Mouse (Mus musculus) intestine, embryonic 16.5 days (tissue): ENCODE measurements at regions not wholly inside any gene's neighbourhood (a gene's known extent, or its start where the extent isn't known, plus 50 kb on each side); places are given as distances from the start of the nearest gene placed in this dataset.

Source experiments
- ATAC-seq: fragments of 200-750 bp; cut with Nextera tagmentation; 2 replicates; pipeline ENCODE4 v1.8.0; 2017; ENCODE audit warnings: moderate TSS enrichment, moderate library complexity
- H3K27ac ChIP-seq: fragments of 300-500 bp; sonication (generic); 2 replicates; pipeline ENCODE4 v1.5.1; 2014; ENCODE audit warnings: mild to moderate bottlenecking, low read length
- H3K27me3 ChIP-seq: fragments of 300-500 bp; sonication (generic); replicated peaks from 2 replicates; pipeline ENCODE4 v1.6.1; 2014; ENCODE audit warnings: low read length, control low read depth, mixed read lengths; ENCODE audit not compliant: control insufficient read depth, insufficient read depth
- H3K36me3 ChIP-seq: fragments of 300-500 bp; sonication (generic); 2 replicates; pipeline ENCODE4 v1.6.1; 2014; ENCODE audit warnings: low read length, control low read depth; ENCODE audit not compliant: control insufficient read depth, insufficient read depth
- H3K4me1 ChIP-seq: fragments of 300-500 bp; sonication (generic); 2 replicates; pipeline ENCODE4 v1.6.1; 2014; ENCODE audit warnings: low read length, control low read depth, mixed read lengths; ENCODE audit not compliant: control insufficient read depth, insufficient read depth
- H3K4me2 ChIP-seq: fragments of 300-500 bp; sonication (generic); 2 replicates; pipeline ENCODE4 v1.6.1; 2014; ENCODE audit warnings: low read depth, low read length, control low read depth
- H3K4me3 ChIP-seq: fragments of 300-500 bp; sonication (generic); 2 replicates; pipeline ENCODE4 v1.5.1; 2014; ENCODE audit warnings: mild to moderate bottlenecking, low read length
- H3K9ac ChIP-seq: fragments of 300-500 bp; sonication (generic); 2 replicates; pipeline ENCODE4 v1.6.1; 2014; ENCODE audit warnings: low read depth, low read length
- H3K9me3 ChIP-seq: fragments of 300-500 bp; sonication (generic); 2 replicates; pipeline ENCODE4 v1.6.1; 2016; ENCODE audit warnings: low read length, control low read depth; ENCODE audit not compliant: control insufficient read depth
- WGBS: fragments of 180-500 bp; shearing (Covaris S2); extraction: QIAGEN DNeasy Blood & Tissue Kit; methylation state at CpG from one replicate; pipeline ENCODE4 v1.1.7; 2014; 5-methylcytosine and 5-hydroxymethylcytosine counted together

DNA sequence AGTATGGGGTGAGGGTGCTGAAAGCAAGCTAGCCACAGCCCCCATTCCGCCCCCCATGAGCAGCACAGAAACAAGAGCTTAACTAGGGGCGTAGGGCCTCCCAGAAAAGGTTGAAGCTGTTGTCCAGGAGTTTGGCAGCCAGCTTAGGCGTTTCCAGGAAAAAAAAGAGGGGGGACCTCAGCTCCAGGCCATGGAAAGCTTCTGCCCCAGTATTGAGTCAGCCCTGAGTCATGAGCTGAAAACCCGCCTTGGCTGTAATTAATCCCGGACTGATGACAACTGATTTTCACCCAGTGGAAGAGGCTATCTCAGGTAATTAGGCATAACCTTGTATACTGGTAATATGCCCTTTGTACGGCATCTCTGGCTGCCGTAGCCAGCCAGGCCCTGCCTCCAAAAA is 251.3 kb downstream of the Bcl11b start:
- 62% methylated on average over 7 of the region's 7 CpGs for WGBS
- H3K27me3 ChIP-seq: no peaks in the 10 kb centered on the region
- no peak overlapping the region for H3K9ac ChIP-seq
- H3K9me3 ChIP-seq: no peaks in the 10 kb centered on the region
- H3K36me3 ChIP-seq: no peaks in the 10 kb centered on the region
- peaks cover 45% of the 10 kb centered on the region for H3K4me1 ChIP-seq
- ATAC-seq: peak; percentile 26; the same call in 1 of the 2 replicates
- H3K4me2 ChIP-seq: 0 out of 2 replicates have a peak overlapping the region, but pooled peaks have one; percentile 30
- H3K4me3 ChIP-seq: no peak overlapping the region
- peak overlapping the region; percentile 59 for H3K27ac ChIP-seq

DNA sequence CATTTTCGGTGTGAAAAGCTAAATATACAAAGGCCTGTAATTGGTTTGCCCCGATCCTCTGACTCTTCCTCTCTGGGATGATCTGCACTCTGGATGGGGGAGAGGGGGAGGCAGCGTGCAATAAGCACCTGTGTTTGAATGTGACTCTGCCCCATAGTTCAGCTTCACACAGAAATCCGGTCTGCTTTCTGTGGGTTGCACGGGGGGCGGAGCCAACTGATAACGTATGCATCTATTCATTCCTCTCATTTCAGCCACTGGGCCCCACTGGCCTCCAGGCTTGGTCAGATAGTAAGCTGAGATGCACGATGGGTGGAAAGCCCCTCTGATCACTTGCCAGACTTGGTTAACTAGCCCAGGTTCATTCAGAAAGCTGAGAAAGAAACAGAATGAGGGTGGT is 250.8 kb downstream of the Bcl11b start:
- Histone ChIP-seq H3K9me3 (no peaks in the 10 kb centered on the region), H3K4me2 (peak overlapping the region; percentile 30; the same call in 1 of the 2 replicates), H3K4me3 (no peak overlapping the region), H3K9ac (peak overlapping the region; percentile 11; the same call in 1 of the 2 replicates), H3K36me3 (no peaks in the 10 kb centered on the region), H3K27ac (peak overlapping the region; percentile 59), H3K27me3 (no peaks in the 10 kb centered on the region), H3K4me1 (peaks cover 45% of the 10 kb centered on the region)
- WGBS: 28% methylated on average over 8 of the region's 8 CpGs
- ATAC-seq: peak; percentile 55

DNA sequence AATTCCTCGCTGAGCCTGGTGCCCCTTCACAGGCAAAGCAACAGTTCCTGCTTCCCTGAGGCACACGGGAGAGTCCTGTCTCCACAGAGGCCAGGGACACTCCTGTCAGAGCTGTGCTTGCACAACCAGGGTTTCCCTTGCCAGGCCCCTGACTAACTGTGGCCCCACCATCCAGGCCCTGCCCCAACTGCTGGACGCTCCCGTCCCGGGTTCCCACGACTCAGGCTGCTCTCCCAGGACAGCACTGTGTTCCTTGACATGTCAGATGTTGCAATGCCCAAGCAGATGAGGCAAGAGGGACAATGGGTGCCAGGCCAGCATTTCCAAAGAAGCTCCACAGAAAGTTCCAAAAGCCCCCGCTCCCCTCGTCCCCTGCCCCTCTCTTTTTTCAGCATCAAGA is 250.4 kb downstream of the Bcl11b start:
- no peaks in the 10 kb centered on the region for H3K9me3 ChIP-seq
- peak overlapping the region; percentile 59 for H3K27ac ChIP-seq
- no peaks in the 10 kb centered on the region for H3K27me3 ChIP-seq
- peak; percentile 76 for ATAC-seq
- H3K4me3 ChIP-seq: no peak overlapping the region
- WGBS: 55% methylated on average over 8 of the region's 8 CpGs
- H3K36me3 ChIP-seq: no peaks in the 10 kb centered on the region
- peak overlapping the region; percentile 30; the same call in 1 of the 2 replicates for H3K4me2 ChIP-seq
- peaks cover 48% of the 10 kb centered on the region for H3K4me1 ChIP-seq
- H3K9ac ChIP-seq: peak overlapping the region; percentile 11; the same call in 1 of the 2 replicates

DNA sequence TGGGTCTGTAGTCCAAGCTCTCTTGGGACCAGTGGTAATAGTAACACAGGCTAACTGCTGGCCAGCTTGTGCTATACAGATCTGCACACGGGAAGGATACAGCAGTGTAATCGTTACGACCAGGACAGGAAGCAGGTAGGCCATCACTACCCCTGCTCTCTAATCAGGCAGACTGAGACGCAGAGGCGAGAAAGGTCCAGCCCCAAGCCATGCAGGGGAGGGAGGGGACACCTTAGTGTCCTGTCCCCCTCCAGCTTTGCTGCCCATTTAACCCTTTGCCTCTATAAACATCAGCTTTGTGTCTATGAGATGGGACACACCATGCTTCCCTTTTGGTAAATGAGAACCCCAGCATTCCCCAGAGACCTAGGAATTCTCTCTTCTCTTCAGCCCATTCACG is 249.9 kb downstream of the Bcl11b start:
- 66% methylated on average over 6 of the region's 6 CpGs for WGBS
- no peaks in the 10 kb centered on the region for H3K36me3 ChIP-seq
- no peak overlapping the region for H3K4me3 ChIP-seq
- no peak overlapping the region for H3K4me2 ChIP-seq
- ATAC-seq: no peak
- H3K9me3 ChIP-seq: no peaks in the 10 kb centered on the region
- no peak overlapping the region for H3K9ac ChIP-seq
- no peaks in the 10 kb centered on the region for H3K27me3 ChIP-seq
- H3K27ac ChIP-seq: peak overlapping the region; percentile 58
- peaks cover 53% of the 10 kb centered on the region for H3K4me1 ChIP-seq

DNA sequence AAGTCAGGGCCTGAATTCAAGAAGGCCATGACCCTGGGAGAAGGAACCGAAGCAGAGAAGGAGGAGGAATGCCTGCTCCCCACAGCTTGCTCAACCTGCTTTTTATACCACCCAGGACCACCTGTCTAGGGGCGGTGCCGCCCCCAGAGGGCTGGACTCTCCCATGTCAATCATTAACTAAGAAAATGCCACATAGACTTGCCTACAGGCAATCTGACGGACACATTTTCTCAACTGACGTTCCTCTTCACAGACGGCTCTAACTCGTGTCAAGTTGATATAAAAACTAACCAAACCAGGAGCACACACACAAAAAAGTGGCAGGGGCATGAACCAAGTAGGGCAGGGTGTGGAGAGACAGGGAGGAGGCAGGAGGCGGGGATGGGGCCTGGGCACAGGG is 248.5 kb downstream of the Bcl11b start:
- 53% methylated on average over 8 of the region's 8 CpGs for WGBS
- no peaks in the 10 kb centered on the region for H3K9me3 ChIP-seq
- H3K27me3 ChIP-seq: no peaks in the 10 kb centered on the region
- 0 out of 2 replicates have a peak overlapping the region, but pooled peaks have one; percentile 29 for H3K9ac ChIP-seq
- H3K4me2 ChIP-seq: no peak overlapping the region
- peaks cover 56% of the 10 kb centered on the region for H3K4me1 ChIP-seq
- no peak overlapping the region for H3K4me3 ChIP-seq
- ATAC-seq: peak; percentile 24; the same call in 1 of the 2 replicates
- peak overlapping the region; percentile 66 for H3K27ac ChIP-seq
- H3K36me3 ChIP-seq: no peaks in the 10 kb centered on the region

DNA sequence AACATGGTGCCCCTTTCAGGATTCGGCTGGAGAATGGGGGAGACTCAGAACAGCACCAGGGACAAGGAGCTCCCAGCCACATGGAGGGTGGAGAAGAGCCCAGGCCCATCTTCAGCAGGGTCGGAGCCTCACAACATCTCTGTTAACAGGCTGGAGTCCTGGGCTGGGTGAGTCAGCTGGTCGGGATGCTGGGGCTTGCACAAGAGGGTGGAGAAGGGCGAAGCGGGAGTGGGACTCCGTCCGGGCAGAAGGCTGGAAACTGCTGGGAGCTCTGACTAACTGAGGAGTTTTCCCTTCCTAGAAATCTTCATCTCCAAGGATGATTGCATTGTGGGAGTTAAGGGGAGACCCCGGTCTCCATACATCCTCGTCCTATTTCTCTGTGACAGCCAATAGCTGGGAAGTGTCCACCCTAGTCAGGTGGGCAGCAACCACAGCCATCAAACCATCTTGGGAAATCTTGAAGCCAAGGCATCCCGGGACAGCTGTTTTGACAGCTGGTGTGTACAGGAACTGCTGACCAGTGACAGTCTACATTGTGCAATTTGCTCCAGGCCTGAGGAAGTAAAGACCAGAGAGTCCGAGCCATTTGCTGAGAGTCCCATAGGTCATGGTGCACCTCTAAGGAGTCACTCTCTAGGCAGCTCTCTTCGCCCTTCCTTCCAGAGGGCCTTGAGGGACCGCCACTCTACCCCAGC is 247.4 kb downstream of the Bcl11b start:
- no peak overlapping the region; the same call in 1 of the 2 replicates for H3K27ac ChIP-seq

GRCm38 (mm10) chr12:107757184-107757583 is 246.2 kb downstream of the Bcl11b start:
- ATAC-seq: no peak

More for the DNA sequence above, 247.4 kb downstream of the Bcl11b start:
- Histone ChIP-seq H3K36me3 (no peaks in the 10 kb centered on the region), H3K9me3 (no peaks in the 10 kb centered on the region), H3K4me1 (peaks cover 49% of the 10 kb centered on the region), H3K27me3 (no peaks in the 10 kb centered on the region), H3K9ac (no peak overlapping the region), H3K4me2 (no peak overlapping the region), H3K4me3 (no peak overlapping the region)
- WGBS: 85% methylated on average over 13 of the region's 13 CpGs
- no peak for ATAC-seq

GRCm38 (mm10) chr12:107757996-107758791 is 245.2 kb downstream of the Bcl11b start:
- 16% methylated on average over 16 of the region's 16 CpGs for WGBS
- peak; percentile 29 for ATAC-seq
- no peak overlapping the region for H3K27ac ChIP-seq

More at GRCm38 (mm10) chr12:107757184-107757583, 246.2 kb downstream of the Bcl11b start:
- 38% methylated on average over 10 of the region's 10 CpGs for WGBS
- Histone ChIP-seq H3K27ac (no peak overlapping the region), H3K4me1 (peaks cover 49% of the 10 kb centered on the region), H3K4me3 (no peak overlapping the region), H3K36me3 (no peaks in the 10 kb centered on the region), H3K27me3 (no peaks in the 10 kb centered on the region), H3K9me3 (no peaks in the 10 kb centered on the region), H3K9ac (no peak overlapping the region), H3K4me2 (no peak overlapping the region)

GRCm38 (mm10) chr12:107759291-107759690 is 244.1 kb downstream of the Bcl11b start:
- WGBS: 83% methylated on average over 5 of the region's 5 CpGs
- peaks cover 4% of the 10 kb centered on the region; the same call in 1 of the 2 replicates for H3K9me3 ChIP-seq
- H3K36me3 ChIP-seq: no peaks in the 10 kb centered on the region
- ATAC-seq: no peak
- H3K4me3 ChIP-seq: no peak overlapping the region
- H3K27ac ChIP-seq: no peak overlapping the region
- no peak overlapping the region for H3K4me2 ChIP-seq
- no peaks in the 10 kb centered on the region for H3K27me3 ChIP-seq
- H3K4me1 ChIP-seq: peaks cover 38% of the 10 kb centered on the region
- no peak overlapping the region for H3K9ac ChIP-seq

More at GRCm38 (mm10) chr12:107757996-107758791, 245.2 kb downstream of the Bcl11b start:
- Histone ChIP-seq H3K4me2 (no peak overlapping the region), H3K9ac (no peak overlapping the region), H3K4me1 (peaks cover 42% of the 10 kb centered on the region), H3K36me3 (no peaks in the 10 kb centered on the region), H3K27me3 (no peaks in the 10 kb centered on the region), H3K9me3 (peaks cover 4% of the 10 kb centered on the region; the same call in 1 of the 2 replicates), H3K4me3 (no peak overlapping the region)
